ENCODE assay signal across 20 mouse cellular contexts in the genomic region with DNA sequence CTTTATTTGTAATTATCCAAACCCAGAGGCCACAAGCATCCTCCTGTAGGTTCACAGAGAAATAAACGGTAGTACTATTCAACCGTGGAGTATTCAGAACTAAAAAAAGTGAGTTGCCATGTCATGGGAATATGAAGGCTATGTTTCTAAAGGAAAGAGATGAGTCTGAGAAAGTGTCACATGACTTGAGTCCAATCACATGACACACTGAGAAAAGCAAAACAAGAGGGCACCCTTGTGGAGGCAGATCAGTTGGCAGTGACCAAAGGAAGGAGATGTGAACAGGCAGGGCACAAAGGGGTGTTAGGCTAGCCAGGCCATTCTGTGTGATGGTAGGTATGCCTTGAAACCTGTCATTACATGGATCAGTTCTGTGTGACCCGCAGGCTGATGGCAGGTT.
A peak's percentile ranks its signal among the peaks of the same experiment; 100 is the strongest.
DNase-seq lines count a peak whose midpoint lies in the region; TF ChIP-seq lines count a peak whose summit lies in the region.
"Had no signal": no experiment of that assay in that cellular context is flagged by ENCODE, and none has a peak within 500 bp of the region (broad histone marks: within the 10 kb centered on the region; RNA-seq: fewer than 3 reads in every experiment).

No protein-coding gene starts in this region.

- H3K9ac ChIP-seq in MEL (ENCODE audit: control insufficient read depth, low read depth, low read length, poor library complexity, severe bottlenecking) = no peak overlapping the region
- H3K9ac ChIP-seq: embryonic facial prominence, embryonic 13.5 days; embryonic facial prominence, embryonic 15.5 days; forebrain, embryonic 12.5 days had no signal

- no peak for TF ChIP-seq POLR2A in cerebellum, adult 2 months (IDR thresholded peaks at IDR 0.05; ENCODE audit: borderline replicate concordance, insufficient read depth, low read length)
- TF ChIP-seq POLR2A in MEL (IDR thresholded peaks at IDR 0.05; ENCODE audit: control insufficient read depth in 1 of 2, insufficient read depth in 1 of 2, low read depth in 1 of 2, low read length in 2 of 2, poor library complexity in 1 of 2) = no peak

- no peak overlapping the region for H3K4me3 ChIP-seq in cerebellum, adult 2 months (replicated peaks; ENCODE audit: insufficient read depth, low read depth, low read length)
- no peak overlapping the region for H3K4me3 ChIP-seq in MEL (ENCODE audit: control insufficient read depth in 1 of 2, insufficient read depth in 1 of 2, low read depth in 2 of 2, low read length in 2 of 2)
- H3K4me3 ChIP-seq: embryonic facial prominence, embryonic 13.5 days; embryonic facial prominence, embryonic 15.5 days; erythroblast, embryonic 14.5 days; forebrain, embryonic 10.5 days; forebrain, embryonic 12.5 days had no signal

- DNase-seq in cerebellum, adult 2 months = no peak
- no peak for DNase-seq in cerebellum, adult 11-12 months
- DNase-seq in 416B (ENCODE audit: low read depth) (peak; percentile 10), MEL (ENCODE audit: low read depth, low spot score) (no peak), liver (no peak)
- no peak for DNase-seq in heart, adult 11 months
- DNase-seq: adrenal gland, postnatal 10 days; adrenal gland, postnatal 25 days; cerebellum, adult 11 months; cerebellum, adult 8-10 months; cerebellum, adult 9-11 months; cerebellum, postnatal 14 days; cerebellum, postnatal 36 days; embryo, embryonic 11 days had no signal

- 96% methylated on average over 3 of the region's 3 CpGs for whole genome bisulfite sequencing in cerebellum, adult 2 months

- no peak for TF ChIP-seq EP300 in MEL (IDR thresholded peaks at IDR 0.05; ENCODE audit: low read depth in 1 of 2, low read length in 2 of 2)

- H3K27ac ChIP-seq in cerebellum, adult 2 months (ENCODE audit: insufficient read depth, low read length) = 0 out of 2 replicates have a peak overlapping the region, but pooled peaks have one; percentile 3
- H3K27ac ChIP-seq in MEL (ENCODE audit: control insufficient read depth, low read depth, low read length) = no peak overlapping the region
- H3K27ac ChIP-seq: embryonic facial prominence, embryonic 13.5 days; embryonic facial prominence, embryonic 15.5 days; forebrain, embryonic 10.5 days; forebrain, embryonic 12.5 days had no signal

- no peaks in the 10 kb centered on the region for H3K9me3 ChIP-seq in MEL (replicated peaks; ENCODE audit: insufficient read depth, low read length)
- H3K9me3 ChIP-seq: embryonic facial prominence, embryonic 13.5 days; embryonic facial prominence, embryonic 15.5 days; forebrain, embryonic 10.5 days; forebrain, embryonic 12.5 days; G1E had no signal

- H3K36me3 ChIP-seq in MEL (ENCODE audit: control insufficient read depth in 1 of 2, insufficient read depth in 2 of 2, low read length in 2 of 2) = no peaks in the 10 kb centered on the region
- H3K36me3 ChIP-seq: embryonic facial prominence, embryonic 13.5 days; embryonic facial prominence, embryonic 15.5 days; forebrain, embryonic 10.5 days; forebrain, embryonic 12.5 days; G1E had no signal

- no peak for TF ChIP-seq RAD21 in MEL (IDR thresholded peaks at IDR 0.05; ENCODE audit: low read depth, low read length)

- H3K27me3 ChIP-seq in cerebellum, adult 2 months (ENCODE audit: control insufficient read depth, insufficient read depth, low read length) = no peaks in the 10 kb centered on the region
- peaks cover 5 to 7% of the 10 kb centered on the region in 2 experiments for H3K27me3 ChIP-seq in MEL (ENCODE audit: control insufficient read depth in 1 of 2, insufficient read depth in 2 of 2, low read length in 2 of 2)
- H3K27me3 ChIP-seq: embryonic facial prominence, embryonic 13.5 days; embryonic facial prominence, embryonic 15.5 days; forebrain, embryonic 12.5 days had no signal

- peaks cover 19% of the 10 kb centered on the region for H3K4me1 ChIP-seq in cerebellum, adult 2 months (ENCODE audit: control insufficient read depth, insufficient read depth, low read length)
- no peaks in the 10 kb centered on the region for H3K4me1 ChIP-seq in MEL (ENCODE audit: control insufficient read depth in 1 of 2, insufficient read depth in 2 of 2, low read length in 2 of 2)
- H3K4me1 ChIP-seq: embryonic facial prominence, embryonic 13.5 days; embryonic facial prominence, embryonic 15.5 days; forebrain, embryonic 10.5 days; forebrain, embryonic 12.5 days had no signal

- TF ChIP-seq CTCF in cerebellum, adult 2 months (IDR thresholded peaks at IDR 0.05; ENCODE audit: borderline replicate concordance, insufficient read depth, low read depth, low read length) = no peak
- no peak for TF ChIP-seq CTCF in MEL (IDR thresholded peaks at IDR 0.05 in 2 of 3, conservative IDR thresholded peaks at IDR 0.05 in 1 of 3; ENCODE audit: control insufficient read depth in 1 of 3, insufficient read depth in 1 of 3, low read depth in 2 of 3, low read length in 3 of 3, poor library complexity in 1 of 3, severe bottlenecking in 1 of 3)

- no peaks in the 10 kb centered on the region for H3K79me2 ChIP-seq in MEL (ENCODE audit: control insufficient read depth, insufficient read depth, low read length, poor library complexity)

TF ChIP-seq in MEL, 35 proteins besides CTCF, POLR2A, EP300 and RAD21:
- TF ChIP-seq MXI1 (IDR thresholded peaks at IDR 0.05; ENCODE audit: low read depth, low read length) = no peak
- 0 out of 2 replicates have a peak, but pooled peaks have one; percentile 7 for TF ChIP-seq USF1 (IDR thresholded peaks at IDR 0.05; ENCODE audit: low read depth, low read length)
